Mouse (Mus musculus) midbrain, embryonic 11.5 days (tissue): Measurements from ENCODE around the gene Dcp1a. TPM values are rescaled to one million over a fixed set of nuclear protein-coding genes. Genes with fewer than 3 reads are reported as not detected.
A peak's percentile ranks its signal among the peaks of the same experiment; 100 is the strongest.

Experiments used
- ATAC-seq: fragments of 200-750 bp; cut with Nextera tagmentation; 2 replicates; pipeline ENCODE4 v1.8.0; 2017; ENCODE audit warnings: moderate TSS enrichment, moderate library complexity; ENCODE audit not compliant: low FRiP score
- DNase-seq: peaks from one replicate; pipeline ENCODE4 v3.0.0; 2015; ENCODE audit warnings: low spot score; ENCODE audit errors: missing footprints
- H3K27ac ChIP-seq: fragments of 300-500 bp; sonication (generic); 2 replicates; pipeline ENCODE4 v1.5.1; 2014; ENCODE audit warnings: low read depth, low read length
- H3K27me3 ChIP-seq: fragments of 300-500 bp; sonication (generic); 2 replicates; pipeline ENCODE4 v1.6.1; 2014; ENCODE audit warnings: mild to moderate bottlenecking, low read length, moderate library complexity, mixed read lengths; ENCODE audit not compliant: control insufficient read depth, insufficient read depth
- H3K36me3 ChIP-seq: fragments of 300-500 bp; sonication (generic); 2 replicates; pipeline ENCODE4 v1.6.1; 2014; ENCODE audit warnings: mild to moderate bottlenecking, low read length, moderate library complexity, mixed read lengths; ENCODE audit not compliant: control insufficient read depth, insufficient read depth
- H3K4me1 ChIP-seq: fragments of 300-500 bp; sonication (generic); 2 replicates; pipeline ENCODE4 v1.6.1; 2014; ENCODE audit warnings: low read length; ENCODE audit not compliant: control insufficient read depth, insufficient read depth
- H3K4me2 ChIP-seq: fragments of 300-500 bp; sonication (generic); 2 replicates; pipeline ENCODE4 v1.6.1; 2014; ENCODE audit warnings: mild to moderate bottlenecking, moderate library complexity
- H3K4me3 ChIP-seq: fragments of 300-500 bp; sonication (generic); 2 replicates; pipeline ENCODE4 v1.5.1; 2014; ENCODE audit warnings: low read depth, low read length
- H3K9ac ChIP-seq: fragments of 300-500 bp; sonication (generic); 2 replicates; pipeline ENCODE4 v1.6.1; 2014; ENCODE audit warnings: low read length
- H3K9me3 ChIP-seq: fragments of 300-500 bp; sonication (generic); 2 replicates; pipeline ENCODE4 v1.6.1; 2016; ENCODE audit warnings: low read length; ENCODE audit not compliant: control insufficient read depth
- WGBS: fragments of 180-500 bp; shearing (Covaris S2); extraction: QIAGEN DNeasy Blood & Tissue Kit; methylation state at CpG from one replicate; pipeline ENCODE4 v1.1.7; 2014; 5-methylcytosine and 5-hydroxymethylcytosine counted together
- polyA plus RNA-seq: library from polyadenylated mRNA; unstranded; fragments of >200 nt; fragmentation: Nextera tagmentation; extraction: Ambion mirVana; gene quantifications from 2 replicates; pipeline ENCODE4 v1.2.1, GENCODE M21; 2014

Gene Dcp1a
- polyA plus RNA-seq, 1 experiment from 2014 or later = 25.2 TPM

GRCm38 (mm10) chr14:30504990-30505389 lies 25.7 kb downstream of the Dcp1a start:
- DNase-seq (no peak), ATAC-seq (no peak)
- H3K4me1 ChIP-seq = no peaks in the 10 kb centered on the region
- 83% methylated on average over 5 of the region's 5 CpGs for WGBS
- no peak overlapping the region for H3K9ac ChIP-seq
- H3K4me3 ChIP-seq = no peak overlapping the region
- no peak overlapping the region for H3K4me2 ChIP-seq
- H3K36me3 ChIP-seq = peaks cover 4% of the 10 kb centered on the region
- H3K27me3 ChIP-seq = no peaks in the 10 kb centered on the region
- no peak overlapping the region for H3K27ac ChIP-seq
- no peaks in the 10 kb centered on the region for H3K9me3 ChIP-seq

GRCm38 (mm10) chr14:30510214-30510763 lies 31.0 kb downstream of the Dcp1a start:
- H3K36me3 ChIP-seq = peaks cover 16% of the 10 kb centered on the region
- H3K9me3 ChIP-seq = no peaks in the 10 kb centered on the region
- DNase-seq = no peak
- H3K27ac ChIP-seq = no peak overlapping the region
- no peak for ATAC-seq
- H3K9ac ChIP-seq = no peak overlapping the region
- no peaks in the 10 kb centered on the region for H3K27me3 ChIP-seq
- no peak overlapping the region for H3K4me3 ChIP-seq
- 94% methylated on average over 6 of the region's 6 CpGs for WGBS
- H3K4me1 ChIP-seq = no peaks in the 10 kb centered on the region
- no peak overlapping the region for H3K4me2 ChIP-seq

GRCm38 (mm10) chr14:30512896-30513295 lies 33.6 kb downstream of the Dcp1a start:
- Histone ChIP-seq H3K27me3 (no peaks in the 10 kb centered on the region), H3K4me2 (no peak overlapping the region), H3K4me1 (no peaks in the 10 kb centered on the region), H3K27ac (no peak overlapping the region), H3K9me3 (no peaks in the 10 kb centered on the region), H3K9ac (no peak overlapping the region), H3K36me3 (peaks cover 16% of the 10 kb centered on the region), H3K4me3 (no peak overlapping the region)
- no peak for ATAC-seq
- no peak for DNase-seq
- 94% methylated on average over 5 of the region's 5 CpGs for WGBS

- H3K36me3 ChIP-seq = peaks cover 26% of the 10 kb centered on the region
- no peak overlapping the region for H3K27ac ChIP-seq
- DNase-seq = no peak
- no peaks in the 10 kb centered on the region for H3K27me3 ChIP-seq
- H3K4me2 ChIP-seq = no peak overlapping the region
- no peak for ATAC-seq
- no peak overlapping the region for H3K9ac ChIP-seq
- H3K9me3 ChIP-seq = no peaks in the 10 kb centered on the region
- H3K4me1 ChIP-seq = no peaks in the 10 kb centered on the region
- 93% methylated on average over 13 of the region's 13 CpGs for WGBS
- H3K4me3 ChIP-seq = no peak overlapping the region
Observed at GRCm38 (mm10) chr14:30515931-30516723, 36.8 kb downstream of the Dcp1a start.

- no peaks in the 10 kb centered on the region for H3K4me1 ChIP-seq
- 93% methylated on average over 5 of the region's 5 CpGs for WGBS
- no peak for DNase-seq
- H3K4me3 ChIP-seq = no peak overlapping the region
- H3K27ac ChIP-seq = no peak overlapping the region
- no peak for ATAC-seq
- H3K4me2 ChIP-seq = no peak overlapping the region
- peaks cover 20% of the 10 kb centered on the region; the same call in 1 of the 2 replicates for H3K36me3 ChIP-seq
- H3K9me3 ChIP-seq = no peaks in the 10 kb centered on the region
- no peaks in the 10 kb centered on the region for H3K27me3 ChIP-seq
- H3K9ac ChIP-seq = no peak overlapping the region
Observed at GRCm38 (mm10) chr14:30519323-30519722, 40.0 kb downstream of the Dcp1a start.

GRCm38 (mm10) chr14:30523356-30523755 lies 44.0 kb downstream of the Dcp1a start:
- H3K36me3 ChIP-seq = peaks cover 23% of the 10 kb centered on the region; the same call in 1 of the 2 replicates
- no peaks in the 10 kb centered on the region for H3K27me3 ChIP-seq
- no peak overlapping the region for H3K9ac ChIP-seq
- no peak overlapping the region for H3K4me2 ChIP-seq
- H3K9me3 ChIP-seq = no peaks in the 10 kb centered on the region
- WGBS = 89% methylated on average over 6 of the region's 6 CpGs
- no peak overlapping the region for H3K27ac ChIP-seq
- DNase-seq = no peak
- no peak overlapping the region for H3K4me3 ChIP-seq
- no peaks in the 10 kb centered on the region for H3K4me1 ChIP-seq
- ATAC-seq = no peak

GRCm38 (mm10) chr14:30528392-30528791 lies 49.1 kb downstream of the Dcp1a start:
- ATAC-seq (no peak), DNase-seq (peak; percentile 72)
- H3K9me3 ChIP-seq = no peaks in the 10 kb centered on the region
- H3K4me2 ChIP-seq = no peak overlapping the region
- no peak overlapping the region for H3K27ac ChIP-seq
- no peak overlapping the region for H3K9ac ChIP-seq
- H3K4me1 ChIP-seq = no peaks in the 10 kb centered on the region
- H3K4me3 ChIP-seq = no peak overlapping the region
- 88% methylated on average over 10 of the region's 10 CpGs for WGBS
- H3K27me3 ChIP-seq = no peaks in the 10 kb centered on the region
- peaks cover 7% of the 10 kb centered on the region; the same call in 1 of the 2 replicates for H3K36me3 ChIP-seq

GRCm38 (mm10) chr14:30528961-30529360 lies 49.6 kb downstream of the Dcp1a start:
- H3K27ac ChIP-seq = no peak overlapping the region
- no peak overlapping the region for H3K4me3 ChIP-seq
- WGBS = 86% methylated on average over 5 of the region's 5 CpGs
- no peaks in the 10 kb centered on the region for H3K9me3 ChIP-seq
- DNase-seq (peak; percentile 66), ATAC-seq (no peak)
- H3K27me3 ChIP-seq = no peaks in the 10 kb centered on the region
- no peak overlapping the region for H3K9ac ChIP-seq
- no peaks in the 10 kb centered on the region for H3K4me1 ChIP-seq
- H3K4me2 ChIP-seq = no peak overlapping the region
- 0 out of 2 replicates have a peak, but pooled peaks cover 6% of the 10 kb centered on the region for H3K36me3 ChIP-seq

- H3K27me3 ChIP-seq = no peaks in the 10 kb centered on the region
- H3K36me3 ChIP-seq = 0 out of 2 replicates have a peak, but pooled peaks cover 6% of the 10 kb centered on the region
- H3K9me3 ChIP-seq = no peaks in the 10 kb centered on the region
- WGBS = 94% methylated on average over 12 of the region's 12 CpGs
- DNase-seq (no peak), ATAC-seq (no peak)
- no peak overlapping the region for H3K4me3 ChIP-seq
- no peak overlapping the region for H3K4me2 ChIP-seq
- H3K9ac ChIP-seq = no peak overlapping the region
- H3K27ac ChIP-seq = no peak overlapping the region
- H3K4me1 ChIP-seq = no peaks in the 10 kb centered on the region
Observed at GRCm38 (mm10) chr14:30529454-30529853, 50.1 kb downstream of the Dcp1a start.
